Mouse (Mus musculus) right cerebral cortex, postnatal 4 days (tissue): ENCODE measurements around the gene Hspb3.
A peak's percentile ranks its signal among the peaks of the same experiment; 100 is the strongest.

Experiments
- DNase-seq: peaks from one replicate; pipeline ENCODE4 v3.0.0-alpha.2; 2022

Gene Hspb3

DNA sequence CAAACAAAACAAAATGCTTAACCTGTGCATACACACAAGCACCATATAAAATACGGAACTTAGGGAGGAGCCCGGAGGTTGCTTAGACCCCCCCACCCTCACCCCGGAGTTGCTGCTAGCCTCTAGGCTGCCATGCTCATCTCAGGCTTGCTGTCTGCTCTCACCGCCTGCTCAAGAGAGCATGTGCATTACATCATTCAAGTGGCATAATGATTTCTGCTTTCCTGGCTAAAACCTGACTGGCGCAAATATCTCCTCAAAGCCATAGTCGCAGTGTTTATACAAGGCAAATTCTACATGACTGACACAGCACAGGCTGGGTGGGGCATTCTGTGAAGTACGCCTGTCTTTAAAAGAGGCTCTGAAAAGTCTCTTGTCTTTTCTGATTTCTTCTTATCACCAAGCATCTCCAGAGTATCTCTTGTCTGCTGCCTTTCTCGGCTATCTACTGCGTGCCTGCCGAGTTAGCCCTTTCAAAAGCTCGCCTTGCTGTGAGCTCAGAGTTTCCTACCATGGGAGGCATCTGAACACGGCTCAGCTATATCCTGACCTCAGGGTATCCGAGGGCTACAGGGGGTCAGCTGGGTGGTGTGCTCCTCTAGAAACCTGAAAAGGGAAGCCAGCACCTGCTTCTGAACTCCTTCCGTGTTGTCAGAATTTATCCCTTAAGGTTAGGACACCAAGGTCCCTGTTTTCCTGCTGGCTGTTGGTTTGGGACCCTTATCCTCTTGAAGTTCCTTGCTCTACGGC lies 28.6 kb downstream of the Hspb3 start:
- DNase-seq, result no peak

DNA sequence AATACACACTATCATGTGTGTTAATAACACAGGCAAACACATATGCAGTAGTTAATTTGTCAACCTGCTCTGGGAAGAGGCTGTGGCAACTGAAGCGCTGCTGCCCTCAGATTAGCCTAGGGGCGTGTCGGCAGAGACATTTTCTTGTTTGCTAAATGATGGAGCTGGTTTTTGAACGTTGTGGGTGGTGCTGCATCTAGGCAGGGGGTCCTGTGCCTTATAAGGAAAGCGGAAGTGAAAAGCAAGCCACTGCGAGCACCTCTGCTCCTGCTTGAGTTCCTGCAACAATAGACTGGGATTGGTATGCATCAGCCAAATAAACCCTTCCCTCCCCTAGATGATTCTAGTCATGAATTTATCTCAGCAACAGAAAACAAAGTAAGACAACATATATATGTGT lies 31.0 kb downstream of the Hspb3 start:
- DNase-seq, result no peak

DNA sequence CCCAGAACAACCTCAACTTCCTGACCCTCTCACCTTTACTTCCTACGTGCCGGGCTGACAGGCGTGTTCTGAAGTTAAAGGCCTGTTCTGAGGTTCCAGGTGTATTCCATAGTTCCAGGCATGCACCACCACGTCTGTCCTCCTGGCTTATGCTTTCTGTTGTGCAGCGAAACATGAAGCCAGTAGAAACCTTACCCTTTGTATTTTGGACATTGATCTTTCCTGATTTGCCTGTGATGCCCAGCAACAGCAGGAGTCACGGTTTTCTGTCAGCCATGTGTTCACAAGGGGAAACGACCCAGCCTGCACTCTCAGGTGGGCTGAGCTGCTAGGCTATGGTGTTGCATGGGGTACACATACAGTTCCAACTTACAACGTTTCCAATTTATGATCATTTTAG lies 35.9 kb downstream of the Hspb3 start:
- no peak for DNase-seq

DNA sequence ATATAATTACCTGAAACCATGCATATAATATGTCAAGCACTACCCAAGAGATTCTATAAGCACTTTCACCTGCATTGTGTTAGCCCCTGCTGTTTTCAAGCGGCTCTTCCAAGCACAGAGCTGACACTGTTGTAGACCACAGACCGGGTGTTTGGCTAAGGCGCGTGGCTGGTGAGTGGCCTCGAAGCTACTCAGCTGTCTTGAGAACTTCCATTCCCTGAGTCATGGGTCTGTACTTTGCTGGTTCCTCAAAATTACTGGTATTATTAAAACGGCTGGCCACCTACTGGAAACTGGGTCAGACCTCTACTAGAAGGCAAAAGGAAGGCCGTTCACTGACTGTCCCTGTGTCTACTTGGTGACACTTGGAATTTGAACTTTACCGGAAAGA lies 40.6 kb downstream of the Hspb3 start:
- DNase-seq, result no peak

DNA sequence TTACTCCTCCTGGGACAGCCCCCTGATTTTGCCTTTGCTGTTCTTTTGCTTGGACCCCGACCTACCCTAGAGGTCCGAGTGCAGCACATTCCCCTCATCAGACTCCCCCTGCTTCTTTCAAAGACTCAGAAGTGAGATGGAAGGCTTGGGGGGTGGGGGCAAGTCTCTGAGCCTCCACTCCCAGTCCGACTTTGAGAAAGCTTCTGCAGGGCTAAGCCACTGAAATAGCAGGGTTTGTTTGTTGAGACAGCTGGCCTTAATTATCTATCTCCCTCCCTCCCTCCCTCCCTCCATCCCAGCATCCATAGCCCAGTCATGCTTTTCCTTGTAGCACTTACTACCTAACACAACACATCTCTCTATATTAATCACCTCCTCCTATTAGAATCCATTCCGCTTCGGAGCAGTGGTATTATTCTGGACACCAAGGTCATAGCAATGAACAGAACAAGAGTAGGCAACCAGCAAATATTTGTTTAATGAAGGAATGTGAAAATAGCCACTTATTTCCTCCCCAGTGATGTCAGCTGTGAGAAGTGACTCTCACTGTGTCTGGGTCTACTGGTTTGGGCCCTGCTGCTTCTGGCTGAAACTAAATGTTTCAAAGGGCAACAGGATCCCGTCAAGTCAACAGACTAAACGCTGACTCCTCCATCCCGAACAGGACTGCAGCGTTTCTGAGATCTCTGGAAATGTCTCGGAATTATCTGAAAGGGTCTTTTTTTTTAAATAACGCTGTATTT lies 41.2 kb downstream of the Hspb3 start:
- DNase-seq, result no peak

DNA sequence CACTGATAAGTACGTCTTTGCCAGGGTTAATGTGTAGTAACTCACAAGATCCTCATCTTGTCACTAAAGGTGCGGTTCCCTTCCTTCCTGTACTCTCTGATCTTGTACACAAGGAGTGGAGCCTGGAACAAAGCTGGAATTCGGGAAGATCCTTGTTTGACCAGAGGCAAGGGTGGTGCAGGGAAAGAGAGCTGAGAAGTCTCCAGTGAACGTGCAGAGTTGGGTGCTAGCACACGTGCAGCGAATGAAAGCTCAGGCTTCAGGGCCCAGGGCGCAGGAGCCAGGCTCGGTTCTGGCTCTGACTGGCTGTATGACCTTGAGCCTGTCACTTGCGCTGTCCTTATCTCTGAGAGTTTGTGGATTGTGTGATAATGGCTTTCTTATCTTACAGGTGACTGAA lies 44.5 kb downstream of the Hspb3 start:
- DNase-seq, result no peak

DNA sequence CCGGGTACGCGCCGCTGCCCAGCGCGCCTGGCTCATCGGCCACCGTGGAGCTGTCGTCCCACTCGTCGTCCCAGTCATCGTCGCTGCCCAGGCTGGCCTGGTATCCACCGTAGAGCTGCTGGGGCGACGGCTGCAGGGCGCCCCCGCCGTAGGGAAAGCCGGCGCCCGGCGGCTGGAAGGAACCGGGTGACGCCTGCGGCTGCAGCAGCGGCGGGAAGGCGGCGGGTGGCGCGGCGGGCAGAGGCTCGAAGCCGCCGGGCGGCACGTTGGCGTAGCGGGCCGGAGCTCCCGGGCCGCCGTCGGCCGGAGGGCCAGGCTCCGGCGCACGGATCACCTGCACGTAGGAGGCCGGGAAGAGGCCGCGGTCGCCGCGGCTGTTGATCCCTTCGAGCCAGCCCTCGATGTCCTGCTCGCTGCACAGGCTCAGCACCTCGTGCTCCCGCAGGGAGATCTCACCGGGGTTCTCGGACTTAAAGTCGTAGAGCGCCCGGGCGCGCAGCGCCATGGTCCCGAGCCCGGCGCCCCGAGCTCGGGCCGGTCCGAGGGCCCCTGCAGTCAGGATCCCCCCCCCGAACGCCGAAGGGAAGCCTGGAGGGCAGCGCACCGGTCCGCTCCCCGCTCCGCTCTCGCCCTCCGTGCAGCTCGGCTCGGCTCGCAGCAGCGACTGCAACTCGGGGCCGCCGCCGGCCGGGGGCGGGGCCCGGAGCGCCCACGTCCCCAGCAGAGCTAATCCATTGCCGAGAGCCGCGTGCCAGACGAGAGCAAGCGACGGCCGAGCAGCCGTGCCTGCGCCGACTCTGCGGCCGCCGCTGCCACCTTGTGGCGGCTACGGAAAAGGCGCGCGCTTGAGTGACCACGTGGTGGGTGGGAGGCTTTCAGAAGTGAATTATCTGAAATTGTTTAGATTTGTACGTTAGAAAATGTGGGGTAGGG lies 45.3 kb downstream of the Hspb3 start, which contains the start of gene Snx18:
Snx18 (minus strand) TSS at position 674 of the 933 bp plus-strand sequence.
- peak; percentile 94 for DNase-seq

DNA sequence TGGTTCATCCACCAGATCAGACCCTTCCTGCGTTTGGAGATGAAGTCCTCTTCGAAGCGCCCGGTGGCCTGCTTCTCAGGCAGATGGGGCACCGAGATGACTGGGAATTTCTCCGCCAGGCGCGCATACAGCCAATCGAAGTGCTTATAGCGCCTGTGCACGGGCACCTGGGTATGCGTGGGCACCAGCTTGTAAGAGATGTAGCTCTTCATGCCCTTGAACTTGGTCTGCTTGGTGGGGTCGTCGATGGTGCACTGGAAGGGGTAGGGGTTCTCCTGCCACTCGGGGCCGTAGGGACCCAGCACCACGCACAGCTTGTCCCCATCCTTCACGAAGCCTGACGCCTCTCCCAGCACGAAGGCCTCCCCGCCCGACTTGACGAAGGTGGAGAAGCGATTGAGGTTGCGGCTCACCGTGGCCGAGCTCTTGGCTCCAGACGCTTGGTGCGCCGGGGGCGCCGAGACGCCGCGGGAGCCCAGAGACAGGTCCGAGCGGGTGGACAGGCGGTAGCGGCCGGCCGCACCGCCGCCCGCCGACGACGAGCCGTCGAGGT lies 46.1 kb downstream of the Hspb3 start:
- peak; percentile 39 for DNase-seq

DNA sequence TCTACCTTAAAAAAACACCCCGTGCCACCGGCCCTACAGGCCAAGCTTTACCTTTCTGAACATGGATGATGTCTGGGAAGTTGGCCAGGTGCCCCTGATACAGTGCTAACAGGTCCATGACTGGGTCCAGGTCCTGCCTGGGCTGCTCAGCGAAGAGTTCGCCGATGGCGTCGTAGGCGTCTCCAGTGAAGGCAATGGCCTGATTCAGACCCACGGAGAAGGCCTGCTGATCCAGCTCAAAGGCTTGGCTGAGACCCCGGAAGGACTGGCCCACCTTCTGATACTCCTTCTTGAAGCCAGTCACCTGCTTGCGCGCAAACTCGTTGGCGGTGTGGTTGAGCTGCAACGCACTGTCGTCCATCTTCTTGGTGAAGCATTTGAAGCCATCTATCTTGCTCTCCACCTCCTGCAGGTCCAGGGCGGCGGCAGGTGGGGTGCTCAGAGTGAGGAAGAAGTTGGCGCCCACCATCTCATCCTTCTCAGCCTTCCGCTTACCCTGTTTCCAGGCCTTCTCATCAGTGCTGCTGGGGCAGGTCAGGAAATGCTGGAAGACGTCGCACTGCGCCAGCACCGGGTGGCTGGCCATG lies 46.6 kb downstream of the Hspb3 start:
- DNase-seq, result no peak

DNA sequence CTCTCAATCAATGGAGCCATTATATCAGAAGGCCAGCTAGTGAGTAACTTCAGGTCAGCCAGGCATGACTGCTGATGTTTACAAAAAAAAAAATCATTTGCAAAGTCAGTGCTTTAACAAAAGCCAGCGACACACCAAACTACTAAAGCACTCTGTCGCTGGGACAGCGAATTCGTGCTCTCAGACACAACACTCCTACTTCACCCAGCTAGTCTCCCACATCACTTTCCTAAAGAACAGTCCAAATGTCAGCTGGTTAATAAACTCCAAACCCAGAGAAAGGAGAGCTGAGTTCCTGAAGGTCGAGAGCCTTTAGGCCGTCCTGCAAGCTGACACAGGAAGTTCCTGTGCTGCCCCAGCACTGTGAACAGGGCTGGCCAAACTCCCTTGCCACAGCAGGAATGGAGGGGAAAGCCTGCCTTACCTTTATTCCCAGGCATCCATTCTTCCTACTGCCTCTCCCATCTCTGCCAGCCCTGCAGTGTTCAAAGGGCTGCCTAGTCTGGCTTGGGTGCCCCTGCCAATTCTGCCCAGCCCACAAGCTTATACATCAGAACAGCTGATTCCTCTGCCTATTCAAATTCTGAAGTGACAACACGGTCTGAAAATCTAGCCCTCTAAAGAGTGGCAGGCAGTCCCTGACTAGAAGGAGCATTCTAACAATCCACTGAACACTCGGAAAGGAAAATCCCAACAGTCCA lies 47.4 kb downstream of the Hspb3 start:
- no peak for DNase-seq

DNA sequence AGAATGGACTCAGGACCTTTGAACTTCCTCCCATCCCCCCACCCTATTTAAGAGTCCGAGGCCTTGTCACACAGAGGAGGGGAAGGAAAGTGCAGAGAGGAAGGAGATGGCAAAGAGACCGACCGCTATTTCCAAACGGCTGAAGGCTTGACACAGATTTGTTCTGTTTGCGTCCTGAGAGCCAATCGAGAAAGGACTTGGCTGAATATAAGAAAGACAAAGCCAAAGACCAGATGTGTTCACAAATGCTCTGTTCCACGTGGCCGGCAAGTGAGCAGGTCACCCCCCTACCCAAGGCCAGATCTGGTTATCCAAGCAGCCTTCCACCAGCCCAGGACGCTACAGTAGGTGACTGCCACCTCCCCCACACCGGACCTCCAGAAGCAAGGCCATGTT lies 47.9 kb downstream of the Hspb3 start:
- no peak for DNase-seq

DNA sequence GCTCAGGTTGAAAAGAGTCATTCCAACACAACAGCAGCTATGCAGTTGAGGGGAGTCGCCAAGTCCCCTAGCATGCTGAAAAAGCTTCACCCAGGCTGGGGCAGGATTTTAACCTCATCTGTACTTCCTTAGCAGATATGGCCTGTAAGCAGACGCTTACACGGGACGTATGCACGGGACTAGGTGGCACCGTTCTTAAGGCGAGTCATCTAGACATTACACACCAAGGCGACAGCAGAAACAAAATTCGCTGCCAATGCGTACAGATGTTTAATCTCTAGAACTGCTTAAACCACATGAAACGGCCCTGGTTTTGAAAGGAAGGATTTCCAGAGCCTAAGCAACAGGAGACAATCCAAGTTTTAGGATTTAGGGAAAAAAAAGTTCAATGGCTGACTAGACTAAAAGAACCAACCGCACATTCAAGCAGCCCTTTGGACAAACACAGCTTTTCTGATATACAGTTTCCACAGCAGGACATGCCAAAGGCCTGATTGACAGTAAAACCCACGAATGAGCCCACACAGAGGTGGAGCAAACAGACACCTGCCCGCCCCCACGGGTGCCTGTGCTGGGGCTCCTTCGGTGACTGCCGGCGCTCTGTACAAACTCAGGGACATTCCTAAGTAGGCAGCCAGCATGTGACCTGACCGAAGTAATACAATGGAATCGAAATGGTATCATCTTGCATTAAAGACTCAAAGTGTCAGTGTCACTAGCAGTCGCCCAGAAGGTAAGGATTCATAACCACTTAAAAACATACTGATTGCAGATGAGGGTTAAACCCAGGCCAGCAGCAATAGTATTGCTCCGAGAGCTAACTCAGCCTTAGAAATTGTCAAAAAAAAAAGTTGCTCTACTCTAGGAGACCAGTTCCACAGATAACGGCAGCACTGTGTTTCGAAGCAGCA lies 48.6 kb downstream of the Hspb3 start:
- peak; percentile 59 for DNase-seq

DNA sequence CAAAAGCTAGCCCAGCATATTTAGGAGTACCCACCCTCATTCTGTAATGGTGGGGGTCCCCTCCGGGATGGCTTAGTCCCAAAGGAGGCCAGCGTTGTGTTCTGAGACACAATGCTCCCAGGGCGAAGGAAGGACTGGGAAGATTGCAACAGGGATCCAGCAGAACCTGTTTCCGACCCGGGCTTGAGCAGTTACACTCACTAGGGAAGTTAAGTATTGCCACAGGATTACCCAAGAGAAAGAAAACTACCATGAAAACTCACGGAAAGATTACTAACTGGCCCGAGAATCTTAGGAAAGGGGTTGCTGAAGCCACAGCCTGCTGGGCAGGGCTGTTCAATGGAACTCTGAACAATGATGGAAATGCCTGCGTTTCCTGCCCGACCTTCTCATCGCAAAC lies 49.6 kb downstream of the Hspb3 start:
- DNase-seq, result no peak

DNA sequence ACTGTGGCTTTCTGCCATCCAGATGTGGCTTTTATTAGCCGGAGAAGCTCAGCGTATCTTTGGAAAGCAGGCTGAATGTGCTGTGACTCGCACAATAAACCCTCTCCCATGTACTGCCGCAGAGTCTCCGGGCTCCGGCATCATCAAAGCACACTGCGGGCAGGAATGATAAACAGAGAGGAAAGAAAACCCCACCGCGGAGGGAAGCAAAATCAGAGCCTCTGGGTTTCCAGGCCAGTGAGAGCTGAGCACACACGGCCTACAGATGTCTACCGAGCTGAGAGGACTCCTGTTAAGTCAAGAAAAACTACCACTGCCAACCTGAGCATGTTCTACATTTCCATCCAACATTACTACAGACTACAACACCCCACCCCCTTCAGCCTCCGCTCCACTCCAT lies 50.1 kb downstream of the Hspb3 start:
- DNase-seq, result no peak
